Comparison of ENCODE assay signal across 15 mouse cellular contexts in genomic region chr9:122115552-122115951, GRCm38 (mm10). TPM values are rescaled to one million over a fixed set of nuclear protein-coding genes. Genes with fewer than 3 reads are reported as not detected.
DNase-seq lines count a peak whose midpoint lies in the region; ATAC-seq and TF ChIP-seq lines count a peak whose summit lies in the region.
"Had no signal": no experiment of that assay in that cellular context is flagged by ENCODE, and none has a peak within 500 bp of the region (broad histone marks: within the 10 kb centered on the region; RNA-seq: fewer than 3 reads in every experiment).

No protein-coding gene starts in this region.

- no peak overlapping the region for H3K9ac ChIP-seq in liver, embryonic 16.5 days (ENCODE audit: low read depth, low read length)
- no peak overlapping the region for H3K9ac ChIP-seq in midbrain, embryonic 13.5 days (replicated peaks)
- H3K9ac ChIP-seq in hindbrain, postnatal 0 days (replicated peaks; ENCODE audit: low read length), result no peak overlapping the region
- H3K9ac ChIP-seq: embryonic facial prominence, embryonic 15.5 days; heart, embryonic 15.5 days; limb, embryonic 15.5 days; neural tube, embryonic 15.5 days had no signal

- DNase-seq in kidney, adult 18-20 months, result peak; percentile 38
- DNase-seq in kidney, postnatal 14 days, result no peak
- DNase-seq in adrenal gland, adult 2 months, result peak; percentile 83
- DNase-seq in adrenal gland, postnatal 36 days, result peak; percentile 52 to 59
- DNase-seq in retina, postnatal 1 day, result no peak
- DNase-seq in hindbrain, postnatal 0 days (ENCODE audit: low spot score), result no peak
- DNase-seq: right cerebral cortex, postnatal 25 days had no signal

- no peaks in the 10 kb centered on the region for H3K9me3 ChIP-seq in liver, embryonic 16.5 days (replicated peaks; ENCODE audit: control insufficient read depth, low read length)
- H3K9me3 ChIP-seq in midbrain, embryonic 13.5 days, result no peaks in the 10 kb centered on the region
- H3K9me3 ChIP-seq in hindbrain, postnatal 0 days (ENCODE audit: low read length), result no peaks in the 10 kb centered on the region
- H3K9me3 ChIP-seq: embryonic facial prominence, embryonic 15.5 days; heart, embryonic 15.5 days; limb, embryonic 15.5 days; neural tube, embryonic 15.5 days had no signal

- no peak for ATAC-seq in liver, embryonic 16.5 days (ENCODE audit: low read depth)
- ATAC-seq in midbrain, embryonic 13.5 days, result no peak
- ATAC-seq in hindbrain, postnatal 0 days, result no peak

- H3K4me2 ChIP-seq in liver, embryonic 16.5 days (ENCODE audit: low read depth, low read length), result no peak overlapping the region
- H3K4me2 ChIP-seq in midbrain, embryonic 13.5 days (replicated peaks), result no peak overlapping the region
- H3K4me2 ChIP-seq in hindbrain, postnatal 0 days (ENCODE audit: low read depth, low read length), result no peak overlapping the region
- H3K4me2 ChIP-seq: embryonic facial prominence, embryonic 15.5 days; heart, embryonic 15.5 days; limb, embryonic 15.5 days; midbrain, embryonic 11.5 days; neural tube, embryonic 15.5 days had no signal

- peaks cover 10% of the 10 kb centered on the region for H3K4me1 ChIP-seq in liver, embryonic 16.5 days (ENCODE audit: control insufficient read depth, low read depth, low read length)
- peaks cover 23% of the 10 kb centered on the region for H3K4me1 ChIP-seq in midbrain, embryonic 13.5 days (replicated peaks)
- H3K4me1 ChIP-seq in hindbrain, postnatal 0 days (ENCODE audit: insufficient read depth, low read length), result peaks cover 5% of the 10 kb centered on the region; the same call in 1 of the 2 replicates

- H3K36me3 ChIP-seq in liver, embryonic 16.5 days (ENCODE audit: control insufficient read depth, insufficient read depth), result no peaks in the 10 kb centered on the region
- no peaks in the 10 kb centered on the region for H3K36me3 ChIP-seq in midbrain, embryonic 13.5 days
- no peaks in the 10 kb centered on the region for H3K36me3 ChIP-seq in hindbrain, postnatal 0 days (ENCODE audit: insufficient read depth, low read length)
- H3K36me3 ChIP-seq: embryonic facial prominence, embryonic 15.5 days; heart, embryonic 15.5 days; limb, embryonic 15.5 days; neural tube, embryonic 15.5 days had no signal

- WGBS in liver, embryonic 16.5 days (ENCODE audit: insufficient replicate concordance), result 46% methylated on average over 4 of the region's 4 CpGs
- WGBS in midbrain, embryonic 13.5 days, result 56% methylated on average over 4 of the region's 4 CpGs
- WGBS in hindbrain, postnatal 0 days, result 43% methylated on average over 4 of the region's 4 CpGs

- no peak for TF ChIP-seq CTCF in hindbrain, postnatal 0 days (IDR thresholded peaks at IDR 0.05; ENCODE audit: low read depth)

- H3K27ac ChIP-seq in liver, embryonic 16.5 days (ENCODE audit: low read length), result peak overlapping the region; percentile 33; the same call in 1 of the 2 replicates
- no peak overlapping the region for H3K27ac ChIP-seq in midbrain, embryonic 13.5 days
- no peak overlapping the region for H3K27ac ChIP-seq in hindbrain, postnatal 0 days
- H3K27ac ChIP-seq: embryonic facial prominence, embryonic 15.5 days; heart, embryonic 15.5 days; left cerebral cortex, adult 2 months; limb, embryonic 15.5 days; neural tube, embryonic 15.5 days had no signal

- no peaks in the 10 kb centered on the region for H3K27me3 ChIP-seq in liver, embryonic 16.5 days (ENCODE audit: control insufficient read depth, insufficient read depth, low read depth, low read length)
- no peaks in the 10 kb centered on the region for H3K27me3 ChIP-seq in midbrain, embryonic 13.5 days
- H3K27me3 ChIP-seq in hindbrain, postnatal 0 days (ENCODE audit: insufficient read depth, low read length), result no peaks in the 10 kb centered on the region
- H3K27me3 ChIP-seq: embryonic facial prominence, embryonic 15.5 days; heart, embryonic 15.5 days; limb, embryonic 15.5 days; neural tube, embryonic 15.5 days had no signal

- no peak overlapping the region for H3K4me3 ChIP-seq in liver, embryonic 16.5 days (ENCODE audit: low read depth, low read length)
- H3K4me3 ChIP-seq in midbrain, embryonic 13.5 days (replicated peaks), result no peak overlapping the region
- no peak overlapping the region for H3K4me3 ChIP-seq in hindbrain, postnatal 0 days (ENCODE audit: low read length)
- H3K4me3 ChIP-seq: embryonic facial prominence, embryonic 15.5 days; heart, embryonic 15.5 days; left cerebral cortex, adult 2 months; limb, embryonic 15.5 days; neural tube, embryonic 15.5 days had no signal

RNA-seq across cellular contexts. Expression of gene Snrk, which starts 1.5 kb away (rescaled TPM):
- total RNA-seq in adrenal gland, adult 2 months (2021), result 100 to 1,000 TPM; 183 to 230 TPM
- 114 and 115 TPM in 2 replicates for polyA plus RNA-seq in adrenal gland, adult 2 months (2012; rRNA removed)
- total RNA-seq in adrenal gland, postnatal 36 days (2021), result 100 to 1,000 TPM; 171 to 190 TPM
- polyA plus RNA-seq in liver, embryonic 16.5 days (2015; fragmentation: Nextera tagmentation; extraction: Ambion mirVana), result 17.9 and 20.1 TPM in 2 replicates
- polyA plus RNA-seq in midbrain, embryonic 13.5 days (2015; fragmentation: Nextera tagmentation; extraction: Ambion mirVana), result 62.4 and 64.5 TPM in 2 replicates
- total RNA-seq in hindbrain, postnatal 0 days (2014; rRNA removed), result 82.3 and 95.6 TPM in 2 replicates
- polyA plus RNA-seq in hindbrain, postnatal 0 days (2015; fragmentation: Nextera tagmentation; extraction: Ambion mirVana), result 67.1 and 68.5 TPM in 2 replicates

Comparison
In these comparisons a context has a peak if more than half of its experiments do, and no peak if none do; other contexts are left out.
1. DNase-seq: peak in kidney, adult 18-20 months (single experiment), adrenal gland, adult 2 months (single experiment) and adrenal gland, postnatal 36 days (2 of 2); none in kidney, postnatal 14 days (single experiment), retina, postnatal 1 day (single experiment) and hindbrain, postnatal 0 days (single experiment).